Mouse (Mus musculus) spleen, adult 2 months (tissue): ENCODE data around the gene Nfib. TPM values are rescaled to one million over a fixed set of nuclear protein-coding genes. Genes with fewer than 3 reads are reported as not detected.

Source experiments
- DNase-seq, 2 experiments: peaks; one replicate each; pipeline versions ENCODE4 v3.0.0 to v3.0.0-alpha.2; 2012 to 2021; ENCODE audit warnings: low spot score in 2 of 2, low read depth in 1 of 2
- H3K27ac ChIP-seq: fragments of 200-500 bp; 2 replicates; pipeline ENCODE4 v1.5.1; 2012; ENCODE audit warnings: low read length, inconsistent platforms; ENCODE audit not compliant: insufficient read depth
- H3K27me3 ChIP-seq: fragments of 200-500 bp; 2 replicates; pipeline ENCODE4 v1.6.1; 2012; ENCODE audit warnings: mild to moderate bottlenecking, moderate library complexity, low read length, inconsistent platforms; ENCODE audit not compliant: control insufficient read depth, insufficient read depth
- H3K36me3 ChIP-seq: fragments of 200-500 bp; 2 replicates; pipeline ENCODE4 v1.6.1; 2012; ENCODE audit warnings: mild to moderate bottlenecking, low read length, inconsistent platforms; ENCODE audit not compliant: control insufficient read depth, insufficient read depth
- H3K4me1 ChIP-seq: fragments of 200-500 bp; 2 replicates; pipeline ENCODE4 v1.6.1; 2011; ENCODE audit warnings: inconsistent platforms; ENCODE audit not compliant: control insufficient read depth, insufficient read depth, insufficient read length
- H3K4me3 ChIP-seq: fragments of 200-500 bp; 2 replicates; pipeline ENCODE4 v1.5.1; 2011; ENCODE audit warnings: mild to moderate bottlenecking, inconsistent platforms; ENCODE audit not compliant: insufficient read depth, insufficient read length; ENCODE audit errors: extremely low read depth
- CTCF ChIP-seq: fragments of 200-500 bp; IDR thresholded peaks from 2 replicates; pipeline ENCODE4 v1.5.1; 2011; ENCODE audit warnings: mild to moderate bottlenecking, inconsistent platforms; ENCODE audit not compliant: insufficient read depth, insufficient read length, insufficient replicate concordance; ENCODE audit errors: extremely low read depth
- POLR2A ChIP-seq: fragments of 200-500 bp; IDR thresholded peaks from 2 replicates; pipeline ENCODE4 v1.6.1; 2011; ENCODE audit warnings: low read depth, low read length, inconsistent platforms
- WGBS: fragments of 180-500 bp; shearing (Covaris S2); methylation state at CpG from one replicate; pipeline ENCODE4 v1.1.7; 2018; 5-methylcytosine and 5-hydroxymethylcytosine counted together
- polyA plus RNA-seq: library from polyadenylated mRNA; depleted of rRNA; stranded (reverse); fragments of >200 nt; gene quantifications from 2 replicates; pipeline ENCODE4 v1.2.3, GENCODE M21; 2012

Nfib gene
- polyA plus RNA-seq, 1 experiment, result 2.3 TPM

- Histone ChIP-seq H3K4me1 (no peaks in the 10 kb centered on the region), H3K4me3 (no peak overlapping the region), H3K27me3 (no peaks in the 10 kb centered on the region), H3K27ac (no peak overlapping the region), H3K36me3 (no peaks in the 10 kb centered on the region)
- WGBS, result 89% methylated on average over 12 of the region's 12 CpGs
- DNase-seq, result no peak
- no peak for TF ChIP-seq CTCF
- no peak for TF ChIP-seq POLR2A
Observed at GRCm38 (mm10) chr4:82437533-82438318, 267.8 kb downstream of the Nfib start.

DNA sequence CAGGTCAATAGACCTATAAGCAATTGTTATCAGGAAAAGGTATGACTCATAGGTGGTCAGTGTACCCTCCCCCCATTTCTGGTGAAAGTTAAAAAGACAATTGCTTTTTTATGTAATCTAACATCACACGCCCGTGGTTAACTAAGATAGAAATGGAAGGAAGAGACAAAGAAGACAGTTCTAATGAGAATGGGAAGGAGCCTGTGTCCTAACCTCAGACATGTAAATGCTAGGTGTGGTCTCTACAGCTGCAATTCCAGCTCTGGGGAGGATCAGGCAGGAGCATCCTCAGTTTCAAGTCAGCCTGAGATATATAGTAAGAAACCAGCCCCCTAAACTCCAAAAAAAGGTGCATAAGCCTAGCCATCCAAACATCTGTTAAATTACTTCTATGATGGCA lies 268.9 kb downstream of the Nfib start:
- TF ChIP-seq POLR2A, result no peak
- no peak for TF ChIP-seq CTCF
- no peak for DNase-seq
- 92% methylated on average over 2 of the region's 2 CpGs for WGBS
- H3K4me3 ChIP-seq, result no peak overlapping the region
- H3K4me1 ChIP-seq, result no peaks in the 10 kb centered on the region
- H3K27me3 ChIP-seq, result no peaks in the 10 kb centered on the region
- no peaks in the 10 kb centered on the region for H3K36me3 ChIP-seq
- no peak overlapping the region for H3K27ac ChIP-seq

DNA sequence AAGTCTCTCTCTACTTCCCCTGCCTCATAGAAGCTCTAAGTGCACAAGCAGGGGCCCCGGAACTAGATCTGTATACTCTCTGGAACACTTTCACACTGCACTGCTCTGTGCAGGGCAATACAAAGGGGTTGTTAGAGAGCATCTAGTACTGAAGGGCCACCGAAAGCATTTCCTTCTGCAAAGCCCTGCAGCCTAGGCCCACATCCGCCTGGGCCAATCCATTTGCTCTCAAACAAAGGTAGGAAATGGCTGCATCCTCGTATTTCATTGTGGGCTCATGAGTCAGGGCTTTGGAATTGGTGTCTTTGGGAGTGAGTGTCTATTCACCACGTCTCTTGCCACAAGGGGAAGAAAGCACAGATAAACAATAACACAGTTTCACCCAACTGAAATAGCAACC lies 269.8 kb downstream of the Nfib start:
- H3K27ac ChIP-seq, result 0 out of 2 replicates have a peak overlapping the region, but pooled peaks have one; percentile 9
- no peaks in the 10 kb centered on the region for H3K27me3 ChIP-seq
- H3K4me3 ChIP-seq, result no peak overlapping the region
- TF ChIP-seq POLR2A (no peak), CTCF (no peak)
- WGBS, result 40% methylated on average over 5 of the region's 5 CpGs
- H3K36me3 ChIP-seq, result no peaks in the 10 kb centered on the region
- DNase-seq, result no peak
- H3K4me1 ChIP-seq, result no peaks in the 10 kb centered on the region

DNA sequence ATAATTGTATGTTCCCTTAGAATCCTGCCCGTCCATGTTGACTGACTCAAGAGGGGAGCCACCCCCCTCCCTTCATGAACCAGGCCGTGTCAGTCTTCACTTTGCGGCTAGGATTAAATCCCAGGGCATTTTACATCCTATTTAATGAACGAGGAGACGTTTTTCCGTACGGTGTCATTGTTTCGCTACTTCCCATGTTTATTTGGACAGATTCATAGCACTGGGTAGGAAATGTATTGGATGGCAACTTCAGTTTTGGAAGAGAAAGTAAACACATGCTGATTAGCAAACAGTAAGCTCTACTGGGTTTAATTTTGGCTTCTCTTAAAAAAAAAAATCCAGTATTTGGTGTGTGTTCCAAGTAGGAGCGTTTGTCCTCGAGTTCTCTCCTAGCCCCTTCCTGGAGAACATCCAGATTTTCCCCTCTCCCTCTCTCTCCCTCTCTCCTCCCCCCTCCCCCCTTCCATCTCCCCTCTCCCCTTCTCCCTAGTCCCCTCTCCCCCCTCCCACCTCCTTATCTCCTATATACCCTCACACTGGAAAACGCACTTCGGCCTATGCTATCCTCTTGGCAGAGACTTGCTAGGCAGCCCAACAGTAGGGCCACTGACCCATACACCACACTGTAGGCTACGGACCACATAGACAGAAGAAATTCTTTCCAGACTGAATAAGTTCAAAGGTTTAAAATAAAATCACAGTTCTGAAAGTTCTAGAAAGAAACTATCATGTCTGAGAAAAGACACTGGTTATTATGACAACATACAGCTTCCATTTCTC lies 271.4 kb downstream of the Nfib start:
- H3K4me1 ChIP-seq, result no peaks in the 10 kb centered on the region
- WGBS, result 86% methylated on average over 13 of the region's 13 CpGs
- no peaks in the 10 kb centered on the region for H3K36me3 ChIP-seq
- no peak for TF ChIP-seq CTCF
- TF ChIP-seq POLR2A, result no peak
- no peak overlapping the region for H3K27ac ChIP-seq
- no peak overlapping the region for H3K4me3 ChIP-seq
- DNase-seq, result no peak
- no peaks in the 10 kb centered on the region for H3K27me3 ChIP-seq

- H3K4me1 ChIP-seq, result no peaks in the 10 kb centered on the region
- H3K27ac ChIP-seq, result no peak overlapping the region
- no peak for DNase-seq
- no peaks in the 10 kb centered on the region for H3K36me3 ChIP-seq
- TF ChIP-seq CTCF, result no peak
- no peak for TF ChIP-seq POLR2A
- no peaks in the 10 kb centered on the region for H3K27me3 ChIP-seq
- H3K4me3 ChIP-seq, result no peak overlapping the region
- WGBS, result 57% methylated on average over 8 of the region's 8 CpGs
Observed at GRCm38 (mm10) chr4:82431831-82432230, 273.7 kb downstream of the Nfib start.

- TF ChIP-seq CTCF (no peak), POLR2A (no peak)
- WGBS, result 82% methylated on average over 3 of the region's 3 CpGs
- Histone ChIP-seq H3K4me3 (no peak overlapping the region), H3K27me3 (no peaks in the 10 kb centered on the region), H3K27ac (no peak overlapping the region), H3K4me1 (no peaks in the 10 kb centered on the region), H3K36me3 (no peaks in the 10 kb centered on the region)
- no peak for DNase-seq
Observed at GRCm38 (mm10) chr4:82430802-82431201, 274.7 kb downstream of the Nfib start.
